Mouse (Mus musculus): ENCODE data around the gene Zbtb20.

- TF ChIP-seq CTCF (IDR thresholded peaks at IDR 0.05; ENCODE audit: low read depth) (no peak), EP300 (IDR thresholded peaks at IDR 0.05; ENCODE audit: low read depth) (no peak)
Observed at GRCm38 (mm10) chr16:43528300-43528699, 652.6 kb downstream of the Zbtb20 start.

All from liver, embryonic 14.5 days (tissue).